Mouse (Mus musculus): ENCODE measurements at regions not wholly inside any gene's neighbourhood (a gene's known extent, or its start where the extent isn't known, plus 50 kb on each side); places are given as distances from the start of the nearest gene placed in this dataset.

- in situ Hi-C loops (cut with MboI; ENCODE audit: low pct_ligation_motif_present, low pct_unique_long_range_greater_than_20kb, low sequenced_read_pairs) = no loop called here
- DNase-seq (ENCODE audit: extremely low read depth) = no peak
- H3K4me1 ChIP-seq (ENCODE audit: control insufficient read depth in 1 of 2, insufficient read depth in 2 of 2) = peaks cover 4 to 15% of the 10 kb centered on the region in 2 experiments; a peak in 3 of 4 replicates
These were observed 60.4 kb upstream of the Mbnl1 start for GRCm38 (mm10) chr3:60412206-60412605.

GRCm38 (mm10) chr3:60413749-60414148, 58.9 kb upstream of the Mbnl1 start:
- Histone ChIP-seq H3K4me3 (replicated peaks in 1 of 3; ENCODE audit: low read depth in 2 of 3, low read length in 2 of 3, poor library complexity in 1 of 3) (no peak overlapping the region), H3K79me2 (replicated peaks; ENCODE audit: control insufficient read depth, extremely low read depth, insufficient read depth, poor library complexity, severe bottlenecking) (no peaks in the 10 kb centered on the region), H3K9me3 (replicated peaks; ENCODE audit: low read length) (no peaks in the 10 kb centered on the region), H3K27me3 (replicated peaks) (no peaks in the 10 kb centered on the region), H3K4me2 (ENCODE audit: insufficient read depth, low read depth, poor library complexity, severe bottlenecking) (no peak overlapping the region), H3K36me3 (replicated peaks in 1 of 2; ENCODE audit: control insufficient read depth in 1 of 2, insufficient read depth in 1 of 2, low read length in 1 of 2) (no peaks in the 10 kb centered on the region), H3K27ac (ENCODE audit: insufficient read depth, low read depth) (no peak overlapping the region), H3K4me1 (ENCODE audit: control insufficient read depth in 1 of 2, insufficient read depth in 2 of 2) (peaks cover 2 to 4% of the 10 kb centered on the region in 2 experiments; a peak in 2 of 4 replicates), H3K9ac (ENCODE audit: insufficient read depth, low read depth) (no peak overlapping the region)
- TF ChIP-seq NELFE (IDR thresholded peaks at IDR 0.05; ENCODE audit: low read depth, low read length) (no peak), MAX (IDR thresholded peaks at IDR 0.05; ENCODE audit: low read length) (peak; percentile 47; the same call in 1 of the 2 replicates)
- no peak for DNase-seq (ENCODE audit: extremely low read depth)
- in situ Hi-C loops (cut with MboI; ENCODE audit: low pct_ligation_motif_present, low pct_unique_long_range_greater_than_20kb, low sequenced_read_pairs) (no loop called here), dilution Hi-C loops (cut with MboI; ENCODE audit: extremely low pct_ligation_motif_present, extremely low pct_unique_long_range_greater_than_20kb, low sequenced_read_pairs) (no loop called here)

More at GRCm38 (mm10) chr3:60412206-60412605, 60.4 kb upstream of the Mbnl1 start:
- H3K79me2 ChIP-seq (replicated peaks; ENCODE audit: control insufficient read depth, extremely low read depth, insufficient read depth, poor library complexity, severe bottlenecking) = no peaks in the 10 kb centered on the region
- TF ChIP-seq UBTF (IDR thresholded peaks at IDR 0.05; ENCODE audit: low read depth, low read length) = no peak
- TF ChIP-seq ETS1 (conservative IDR thresholded peaks at IDR 0.05; ENCODE audit: low read depth, low read length) = no peak
- TF ChIP-seq MYC (IDR thresholded peaks at IDR 0.05; ENCODE audit: low read depth, low read length) = no peak
- TF ChIP-seq GABPA (IDR thresholded peaks at IDR 0.05; ENCODE audit: insufficient replicate concordance, low read depth, low read length) = no peak
- TF ChIP-seq SMC3 (IDR thresholded peaks at IDR 0.05; ENCODE audit: low read depth, low read length) = no peak
- no peak for TF ChIP-seq RAD21 (IDR thresholded peaks at IDR 0.05; ENCODE audit: low read depth, low read length)
- no peak overlapping the region for H3K4me3 ChIP-seq (replicated peaks in 1 of 3; ENCODE audit: low read depth in 2 of 3, low read length in 2 of 3, poor library complexity in 1 of 3)
- H3K36me3 ChIP-seq (replicated peaks in 1 of 2; ENCODE audit: control insufficient read depth in 1 of 2, insufficient read depth in 1 of 2, low read length in 1 of 2) = no peaks in the 10 kb centered on the region
- H3K27me3 ChIP-seq (replicated peaks) = no peaks in the 10 kb centered on the region
- H3K9me3 ChIP-seq (replicated peaks; ENCODE audit: low read length) = no peaks in the 10 kb centered on the region
- H3K4me2 ChIP-seq (ENCODE audit: insufficient read depth, low read depth, poor library complexity, severe bottlenecking) = no peak overlapping the region
- no peak overlapping the region for H3K9ac ChIP-seq (ENCODE audit: insufficient read depth, low read depth)
- dilution Hi-C loops (cut with MboI; ENCODE audit: extremely low pct_ligation_motif_present, extremely low pct_unique_long_range_greater_than_20kb, low sequenced_read_pairs) = no loop called here
- no peak overlapping the region for H3K27ac ChIP-seq (ENCODE audit: insufficient read depth, low read depth)

DNA sequence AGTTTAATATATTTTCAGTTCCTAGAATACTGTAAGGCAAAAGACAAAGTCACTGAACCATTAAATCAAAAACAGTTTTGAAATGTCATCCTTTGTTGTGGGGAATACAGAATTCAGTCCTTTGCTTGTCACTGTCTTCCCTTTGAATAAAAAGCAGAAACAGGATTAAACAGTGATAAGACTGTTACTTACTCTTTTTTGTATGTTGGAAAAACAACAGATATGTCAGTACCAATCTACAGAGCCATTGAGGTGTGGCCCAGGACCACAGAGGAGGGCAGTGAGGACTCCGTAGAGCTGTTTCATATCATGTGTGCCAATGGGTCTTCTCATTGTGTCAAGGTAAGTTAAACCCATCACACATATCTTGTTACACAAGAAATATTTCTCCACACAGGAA, 55.6 kb upstream of the Mbnl1 start:
- no peak overlapping the region for H3K27ac ChIP-seq (ENCODE audit: insufficient read depth, low read depth)
- no peaks in the 10 kb centered on the region for H3K79me2 ChIP-seq (replicated peaks; ENCODE audit: control insufficient read depth, extremely low read depth, insufficient read depth, poor library complexity, severe bottlenecking)
- H3K4me2 ChIP-seq (ENCODE audit: insufficient read depth, low read depth, poor library complexity, severe bottlenecking) = no peak overlapping the region
- no peak overlapping the region for H3K4me3 ChIP-seq (replicated peaks in 1 of 3; ENCODE audit: low read depth in 2 of 3, low read length in 2 of 3, poor library complexity in 1 of 3)
- no peak for DNase-seq (ENCODE audit: extremely low read depth)
- no peaks in the 10 kb centered on the region for H3K9me3 ChIP-seq (replicated peaks; ENCODE audit: low read length)
- no peaks in the 10 kb centered on the region for H3K27me3 ChIP-seq (replicated peaks)
- dilution Hi-C loops (cut with MboI; ENCODE audit: extremely low pct_ligation_motif_present, extremely low pct_unique_long_range_greater_than_20kb, low sequenced_read_pairs) (no loop called here), in situ Hi-C loops (cut with MboI; ENCODE audit: low pct_ligation_motif_present, low pct_unique_long_range_greater_than_20kb, low sequenced_read_pairs) (no loop called here)
- no peak for TF ChIP-seq POLR2A (IDR thresholded peaks at IDR 0.05; ENCODE audit: low read depth, low read length)
- TF ChIP-seq EP300 (IDR thresholded peaks at IDR 0.05; ENCODE audit: low read length) = no peak
- no peak for TF ChIP-seq MEF2A (IDR thresholded peaks at IDR 0.05; ENCODE audit: borderline replicate concordance, low read depth, low read length)
- no peak for TF ChIP-seq NELFE (IDR thresholded peaks at IDR 0.05; ENCODE audit: low read depth, low read length)
- no peak for TF ChIP-seq USF1 (IDR thresholded peaks at IDR 0.05; ENCODE audit: low read depth, low read length)
- TF ChIP-seq JUND (conservative IDR thresholded peaks at IDR 0.05; ENCODE audit: low read depth, low read length) = no peak
- TF ChIP-seq SMC3 (IDR thresholded peaks at IDR 0.05; ENCODE audit: low read depth, low read length) = no peak
- TF ChIP-seq IRF4 (IDR thresholded peaks at IDR 0.05; ENCODE audit: low read depth, low read length) = no peak
- TF ChIP-seq E2F4 (IDR thresholded peaks at IDR 0.05; ENCODE audit: insufficient replicate concordance, low read depth, low read length) = no peak
- no peak for TF ChIP-seq JUN (IDR thresholded peaks at IDR 0.05; ENCODE audit: insufficient read depth, low read depth, low read length)
- TF ChIP-seq ETS1 (conservative IDR thresholded peaks at IDR 0.05; ENCODE audit: low read depth, low read length) = no peak
- no peak for TF ChIP-seq HCFC1 (IDR thresholded peaks at IDR 0.05; ENCODE audit: low read depth, low read length)
- TF ChIP-seq ZC3H11A (IDR thresholded peaks at IDR 0.05; ENCODE audit: low read depth, low read length) = no peak
- no peak for TF ChIP-seq NRF1 (IDR thresholded peaks at IDR 0.05; ENCODE audit: low read depth, low read length)
- no peak for TF ChIP-seq CTCF (conservative IDR thresholded peaks at IDR 0.05 in 1 of 2, IDR thresholded peaks at IDR 0.05 in 1 of 2; ENCODE audit: low read depth in 2 of 2, low read length in 2 of 2)
- H3K36me3 ChIP-seq (replicated peaks in 1 of 2; ENCODE audit: control insufficient read depth in 1 of 2, insufficient read depth in 1 of 2, low read length in 1 of 2) = no peaks in the 10 kb centered on the region
- no peak overlapping the region for H3K9ac ChIP-seq (ENCODE audit: insufficient read depth, low read depth)
- 0 out of 4 replicates have a peak, but pooled peaks cover 0 to 2% of the 10 kb centered on the region in 2 experiments for H3K4me1 ChIP-seq (ENCODE audit: control insufficient read depth in 1 of 2, insufficient read depth in 2 of 2)
